Mouse (Mus musculus): ENCODE measurements around the gene Cyp2a12.
"Not testable (repeated sequence)": the region's sequence is repeated elsewhere in the genome, so short reads cannot be mapped to it uniquely, and the experiment has no call there.

Cyp2a12 gene

DNA sequence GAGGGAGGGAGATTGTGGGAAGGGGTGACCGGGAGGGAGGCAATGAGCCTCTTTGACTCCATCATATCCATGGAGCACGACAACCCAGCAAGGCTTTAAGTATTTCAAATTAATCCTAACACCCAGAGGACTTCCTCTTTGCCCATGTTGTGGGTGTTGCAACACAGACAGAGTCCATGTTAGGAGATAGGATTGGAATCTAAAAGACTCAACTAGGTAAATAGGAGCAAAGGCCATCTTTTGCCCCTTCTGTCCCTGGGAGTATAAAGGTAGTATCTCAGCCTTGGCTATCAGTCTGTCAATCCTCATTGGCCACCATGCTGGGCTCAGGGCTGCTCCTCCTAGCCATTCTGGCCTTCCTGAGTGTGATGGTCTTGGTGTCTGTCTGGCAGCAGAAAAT, at the start of gene Cyp2a12:
Gene Cyp2a12, plus strand, starts transcription at position 293 of the 400 bp plus-strand sequence.
- no peak for DNase-seq

DNA sequence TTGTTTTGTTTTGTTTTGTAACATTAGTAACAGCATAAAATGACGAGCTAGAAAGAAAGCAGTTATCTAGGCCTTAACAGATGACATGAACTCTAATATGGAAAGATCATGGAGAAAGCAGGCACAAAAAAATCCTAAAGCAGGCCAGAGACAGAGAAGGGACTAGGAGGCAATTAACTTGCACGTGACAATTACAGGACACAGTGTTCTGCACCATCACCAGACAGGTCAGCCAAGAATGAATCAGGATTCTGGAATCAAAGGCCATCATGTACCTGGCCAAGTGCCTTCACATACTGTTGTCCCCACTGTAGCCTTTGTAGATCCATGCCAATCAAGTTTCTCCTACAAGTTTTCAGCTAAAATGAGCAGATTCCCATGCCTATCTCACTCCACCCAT, 47.4 kb upstream of the Cyp2a12 start:
- not testable (repeated sequence) for DNase-seq

DNA sequence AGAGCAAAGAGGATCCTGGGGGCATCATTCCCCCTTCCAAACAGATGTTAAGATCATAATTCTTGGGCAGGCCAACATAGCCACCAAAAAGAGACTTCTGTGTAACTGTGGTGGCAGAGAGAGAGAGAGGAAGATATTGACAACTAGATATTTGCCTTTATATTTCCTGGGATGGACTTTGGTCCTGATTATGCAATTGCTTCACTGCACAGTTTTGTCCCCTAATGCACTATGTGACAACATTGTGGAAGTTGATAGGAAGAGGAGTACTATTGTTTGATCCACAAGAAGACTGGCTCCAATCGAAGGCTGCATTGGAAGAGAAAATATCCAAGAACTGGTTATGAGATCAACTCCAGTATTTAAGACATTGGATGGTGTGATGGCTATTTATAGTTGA, 46.9 kb upstream of the Cyp2a12 start:
- DNase-seq, result not testable (repeated sequence)

DNA sequence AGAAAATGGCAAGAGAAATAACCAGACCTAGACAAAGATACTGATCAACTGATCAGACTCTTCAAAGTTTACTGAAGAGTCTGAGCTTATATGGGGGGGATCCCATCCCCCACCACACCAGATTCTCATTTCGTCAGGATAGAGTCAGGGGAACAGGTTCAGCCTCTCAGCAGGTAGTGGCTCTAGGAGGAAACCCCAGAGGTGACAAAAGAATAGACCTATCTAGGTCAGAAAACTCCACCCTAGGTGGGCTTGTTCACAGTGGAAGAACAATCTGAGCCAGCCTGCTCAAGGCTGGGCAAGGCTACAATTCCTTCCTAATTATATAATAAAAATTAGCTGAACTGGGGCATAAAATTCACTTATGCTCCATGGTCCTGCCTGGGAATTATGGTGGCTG, 46.3 kb upstream of the Cyp2a12 start:
- DNase-seq, result no peak

DNA sequence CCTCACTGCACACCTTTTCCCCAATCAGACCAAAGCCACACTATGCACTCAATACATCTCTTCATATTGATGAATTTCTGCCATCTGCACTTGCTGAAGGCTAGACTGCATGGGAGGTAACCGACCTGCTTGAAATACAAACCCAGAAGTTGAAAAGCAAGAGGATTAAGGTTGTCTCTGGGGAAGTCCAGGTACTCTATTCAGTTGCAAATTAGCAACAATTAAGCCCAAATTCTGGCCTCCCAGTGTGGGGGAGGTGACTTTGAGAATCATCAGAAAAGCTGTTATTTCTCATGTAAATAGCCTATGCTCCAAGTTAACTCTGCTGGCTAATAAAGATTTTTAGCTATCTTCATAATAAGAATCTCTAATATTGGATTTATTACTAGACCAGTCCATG, 45.7 kb upstream of the Cyp2a12 start:
- not testable (repeated sequence) for DNase-seq

DNA sequence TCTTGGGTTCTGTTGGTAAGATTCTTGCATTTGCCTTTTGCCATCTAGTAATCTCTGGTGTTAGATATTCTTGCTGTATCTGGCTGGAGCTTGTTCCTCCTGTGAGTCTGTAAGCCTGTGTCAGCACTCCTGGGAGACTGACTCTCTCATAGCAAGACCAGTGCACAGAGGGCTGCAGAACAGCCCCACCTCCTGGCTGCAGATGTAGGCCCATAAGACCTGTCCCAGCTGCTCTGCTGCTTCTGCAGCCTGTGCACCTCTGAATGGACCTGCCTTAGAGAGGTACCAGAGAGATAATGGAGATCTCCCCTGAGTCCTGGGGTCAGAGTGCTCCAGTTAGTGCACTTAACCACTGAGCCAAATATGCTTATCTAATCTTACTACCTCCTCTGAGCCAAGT, 2.3 kb upstream of the Cyp2a12 start:
- not testable (repeated sequence) for DNase-seq

DNA sequence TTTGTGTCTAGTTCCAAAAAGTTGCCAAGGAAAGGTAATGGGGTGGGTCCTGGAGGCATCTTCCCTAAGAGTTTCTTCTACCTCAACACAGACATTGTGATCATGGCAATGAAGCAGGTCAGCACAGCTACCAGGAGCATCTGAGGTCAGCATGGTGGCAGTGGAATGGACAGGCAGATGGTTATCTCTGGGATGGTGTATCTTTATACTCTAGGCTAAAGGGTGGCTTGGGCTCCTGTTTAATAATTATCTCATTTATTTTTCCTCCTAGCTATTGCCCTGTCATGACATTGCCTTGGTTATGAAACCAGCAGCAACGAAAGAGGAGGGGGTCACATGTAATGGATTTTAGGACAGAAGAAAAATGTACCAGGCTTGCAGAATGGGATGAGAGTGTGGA, 20.0 kb downstream of the Cyp2a12 start:
- DNase-seq, result not testable (repeated sequence)

DNA sequence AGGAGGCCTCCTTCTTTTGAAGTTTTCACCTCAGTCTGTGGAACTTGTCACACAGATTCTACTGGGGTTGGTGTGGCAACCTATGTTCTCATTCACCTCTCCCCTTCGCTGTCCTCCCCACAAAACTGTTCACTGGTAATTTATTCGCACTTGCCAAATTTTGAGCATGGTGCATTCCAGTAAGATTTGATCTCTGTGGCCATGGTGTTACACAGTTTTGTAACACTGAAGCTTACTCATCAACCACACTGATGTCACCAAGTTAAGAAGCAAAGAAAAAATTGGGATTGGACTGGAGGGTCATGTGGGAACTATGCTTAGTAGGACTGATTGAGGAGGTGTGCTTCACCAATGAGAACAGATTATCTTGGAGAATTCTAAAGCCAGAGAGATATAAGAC, 30.5 kb downstream of the Cyp2a12 start:
- not testable (repeated sequence) for DNase-seq

DNA sequence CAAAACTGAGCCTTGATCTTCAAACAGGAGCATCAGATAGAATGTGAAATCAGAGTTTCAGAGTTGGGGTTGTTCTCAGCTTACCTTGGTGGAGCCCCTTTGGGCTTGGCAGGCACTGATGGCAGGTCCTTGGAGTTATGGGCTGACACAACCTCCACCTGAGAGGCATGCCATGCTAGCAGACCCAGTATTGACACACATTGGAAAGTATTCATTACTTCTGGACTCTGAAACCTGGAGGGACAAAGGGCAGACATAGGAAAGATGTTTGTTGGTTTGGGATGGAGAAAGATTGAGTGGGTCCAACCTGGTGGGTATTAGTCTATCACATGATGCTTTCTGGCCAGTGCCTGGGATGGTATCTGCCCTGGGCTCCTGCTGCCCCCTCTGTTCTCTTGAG, 31.0 kb downstream of the Cyp2a12 start:
- DNase-seq, result not testable (repeated sequence)

DNA sequence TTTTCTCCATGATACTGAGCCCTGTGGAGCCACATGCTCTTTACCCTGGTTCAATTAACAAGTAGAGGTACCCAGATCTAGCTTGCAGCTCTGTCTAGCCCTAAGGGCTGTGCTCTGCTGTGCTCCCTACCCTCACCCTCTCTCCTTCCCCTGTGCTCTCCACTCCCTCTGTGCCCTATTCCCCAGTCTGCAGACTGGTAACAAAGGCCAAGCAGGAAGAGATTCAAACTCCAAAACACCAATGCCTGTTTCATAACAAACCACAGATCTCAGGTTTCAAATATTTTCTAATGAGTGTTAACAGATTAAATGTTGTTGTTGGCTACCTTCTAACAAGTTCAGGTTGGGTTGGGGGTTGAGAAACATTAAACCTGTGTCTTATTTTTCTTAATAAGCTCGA, 49.8 kb downstream of the Cyp2a12 start:
- DNase-seq, result no peak

DNA sequence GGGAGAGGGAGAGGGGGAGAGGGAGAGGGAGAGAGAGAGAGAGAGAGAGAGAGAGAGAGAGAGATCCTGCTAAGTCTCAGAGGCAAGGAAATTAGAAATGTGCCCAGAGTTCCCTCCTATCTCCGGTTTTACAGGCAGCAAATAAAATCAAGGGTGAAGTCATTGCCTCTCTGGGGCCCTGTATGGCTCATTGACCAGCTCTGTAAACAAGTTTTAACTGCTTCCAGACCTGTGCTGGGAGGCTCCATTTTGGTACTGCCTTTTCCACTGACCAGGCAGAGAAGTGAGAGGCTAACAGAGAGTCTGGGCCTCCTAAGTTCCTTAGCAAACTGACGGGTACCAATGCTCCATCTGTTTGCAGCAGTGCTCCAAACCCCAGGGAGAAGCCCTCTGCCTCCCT, 52.7 kb downstream of the Cyp2a12 start:
- no peak for DNase-seq
